Mouse (Mus musculus) lung, postnatal 36 days (tissue): ENCODE data around the gene Timm17a.
A peak's percentile ranks its signal among the peaks of the same experiment; 100 is the strongest.

Experiments used
- DNase-seq: peaks from one replicate; pipeline ENCODE4 v3.0.0; 2022; ENCODE audit warnings: mixed read lengths

Timm17a gene

DNA sequence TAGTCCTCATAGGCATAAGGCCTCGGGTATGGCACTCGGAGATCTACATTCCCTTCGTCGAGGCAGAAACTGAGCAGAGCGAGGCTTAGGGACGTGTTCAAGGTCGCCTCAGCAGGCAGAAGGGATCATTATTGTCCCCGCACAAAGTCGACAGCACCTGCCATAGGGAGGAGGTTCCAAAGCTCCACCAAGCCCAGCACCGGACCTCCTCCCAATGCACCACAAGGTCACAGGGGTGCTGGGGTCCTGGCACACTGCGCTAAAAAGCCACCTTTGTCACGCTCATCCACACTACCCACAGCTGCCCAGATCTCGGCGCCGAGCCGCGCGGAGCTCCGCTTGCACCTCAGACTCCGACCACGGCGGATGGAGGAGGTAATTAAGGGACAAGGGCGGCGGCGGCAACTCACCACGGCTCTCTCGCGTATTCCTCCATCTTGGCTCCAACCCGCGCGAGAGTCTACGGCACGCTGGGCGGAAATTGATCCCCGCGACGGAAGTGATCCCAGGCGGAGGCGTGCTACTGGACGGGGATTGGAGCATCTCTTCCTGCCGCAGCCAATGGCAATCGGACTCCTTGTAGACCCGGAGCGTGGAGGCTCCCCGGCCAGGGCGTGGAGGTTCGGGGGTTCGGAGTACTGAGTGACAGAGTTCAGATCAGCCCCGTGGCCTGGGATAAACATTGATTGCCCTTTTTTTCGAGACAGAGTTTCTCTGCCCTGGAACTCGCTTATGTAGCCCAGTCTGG is at the start of gene Timm17a:
TSS of gene Timm17a (minus strand) at position 495 of the 748 bp plus-strand sequence.
- peak; percentile 95 for DNase-seq

DNA sequence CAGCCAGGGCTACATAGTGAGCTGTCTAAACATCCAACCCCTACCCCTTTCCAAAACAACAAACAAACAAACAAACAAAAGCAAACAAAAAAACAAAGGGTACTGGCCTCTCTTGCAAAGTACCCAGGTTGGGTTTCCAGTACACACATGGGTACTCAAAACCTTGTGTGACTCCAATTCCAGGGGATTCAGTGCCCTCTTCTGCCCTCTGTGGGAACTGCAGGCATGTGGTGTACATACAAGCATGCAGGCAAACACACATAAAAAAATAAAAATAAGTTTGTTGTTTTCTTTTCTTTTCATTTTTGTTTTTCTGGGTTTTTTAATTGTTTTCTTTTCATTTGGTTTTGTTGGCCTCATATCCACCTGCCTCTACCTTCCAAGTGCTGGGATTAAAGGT is 48.5 kb upstream of the Timm17a start:
- no peak for DNase-seq

DNA sequence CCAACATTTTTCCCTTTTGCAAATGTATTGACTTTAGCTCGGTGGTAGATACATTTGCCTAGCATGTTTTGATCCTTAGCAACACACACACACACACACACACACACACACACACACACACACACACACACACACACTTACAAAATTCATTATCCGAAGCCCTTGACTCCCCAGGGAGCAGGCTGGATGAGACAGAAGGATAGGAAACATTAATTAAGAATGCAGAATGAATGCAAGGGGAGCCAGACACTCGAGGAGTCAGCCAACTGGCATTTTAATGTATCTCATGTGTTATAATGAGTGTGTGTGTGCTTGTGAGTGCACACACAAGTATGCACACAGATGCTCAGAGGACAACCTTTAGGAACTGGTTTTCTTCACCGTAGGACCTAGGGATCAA is 47.9 kb upstream of the Timm17a start:
- DNase-seq = no peak

DNA sequence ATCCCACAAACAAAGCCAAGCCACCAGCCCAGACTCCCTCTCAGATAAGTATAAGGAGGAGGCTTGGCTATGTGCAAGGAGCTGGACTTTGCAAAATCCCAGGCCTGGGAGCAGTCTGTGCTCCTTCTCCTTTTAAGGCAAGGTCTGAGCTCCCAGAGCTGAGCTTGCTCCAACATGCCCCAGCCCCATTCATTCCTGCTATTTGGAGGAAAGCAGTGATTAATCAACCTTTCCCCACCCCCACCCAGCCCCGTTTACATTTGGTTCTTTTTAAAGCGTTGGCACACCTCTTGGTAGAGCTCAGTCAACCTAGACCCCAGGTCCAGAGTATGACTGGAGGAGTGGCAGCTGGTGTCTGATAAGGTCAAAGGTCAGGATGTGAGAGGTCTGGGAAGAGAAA is 45.5 kb upstream of the Timm17a start:
- DNase-seq = no peak

DNA sequence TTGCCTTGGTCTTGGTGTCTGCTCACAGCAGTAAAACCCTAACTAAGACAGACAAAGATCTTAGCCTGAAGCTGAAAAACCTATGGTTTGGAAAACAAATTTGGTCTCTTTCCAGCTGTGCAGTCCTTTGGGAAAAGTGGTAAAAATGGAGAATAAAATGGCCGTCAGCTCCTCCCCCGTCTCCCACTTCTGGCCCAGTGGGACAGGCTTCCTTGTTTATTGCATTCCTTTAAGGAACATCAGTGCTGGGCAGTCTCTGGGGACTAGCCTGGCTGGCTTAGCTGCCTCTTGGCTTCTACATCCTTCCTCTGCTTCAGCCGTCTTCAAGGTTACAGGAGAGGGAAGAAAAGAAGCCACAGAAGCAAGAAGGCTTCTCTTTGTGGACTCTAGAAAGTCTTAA is 38.4 kb upstream of the Timm17a start:
- DNase-seq = peak; percentile 51

DNA sequence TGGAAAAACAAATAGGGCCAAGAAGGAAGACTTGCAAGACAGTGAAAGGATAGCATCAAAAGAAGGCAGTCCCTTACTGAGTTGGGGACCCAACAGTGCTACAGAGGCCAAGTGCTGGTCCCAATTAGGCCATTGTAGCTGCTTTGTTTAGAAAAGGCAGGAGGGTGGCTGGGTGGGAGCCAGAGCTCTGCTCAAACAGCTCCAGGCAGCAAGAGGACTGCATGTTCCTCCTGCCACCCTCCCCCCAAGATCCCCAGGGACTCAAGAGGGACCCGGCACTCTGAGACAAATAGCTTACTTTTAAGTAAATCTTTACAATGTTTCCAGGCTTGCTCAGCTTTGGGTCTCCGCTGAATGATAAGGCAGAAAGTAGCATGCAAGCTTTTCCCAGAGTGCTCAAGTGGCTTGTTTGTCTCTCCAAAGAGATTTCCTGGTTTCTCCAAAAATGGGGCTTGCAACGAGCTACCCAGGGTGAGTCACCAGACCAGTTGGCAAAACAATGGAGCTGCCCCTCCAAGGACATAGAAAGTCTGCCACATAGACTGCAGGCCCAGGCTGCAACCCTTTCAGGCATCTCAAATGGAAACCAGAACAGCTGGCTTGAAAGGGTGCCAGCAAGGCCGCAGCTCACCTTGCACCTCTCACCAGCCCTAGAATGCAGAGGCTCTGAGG is 34.1 kb upstream of the Timm17a start:
- DNase-seq = peak; percentile 71

DNA sequence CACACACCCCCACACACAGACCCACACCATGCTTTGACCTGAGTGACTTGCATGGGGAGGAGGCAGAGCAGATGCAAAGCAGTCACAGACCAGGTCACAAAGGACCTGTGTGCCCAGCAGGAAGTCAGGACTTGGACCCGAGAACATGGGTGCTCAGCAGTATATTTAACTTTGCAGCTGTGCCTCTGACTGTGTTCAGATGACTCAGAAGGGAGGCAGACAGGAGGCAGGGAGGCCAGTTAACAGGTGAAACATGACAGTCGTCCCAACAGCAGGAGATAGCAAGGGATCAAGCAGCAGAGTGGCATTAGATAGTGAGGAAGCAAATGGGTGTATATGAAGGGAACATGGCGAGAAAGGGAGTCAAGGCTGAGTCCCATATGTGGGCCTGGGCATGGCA is 33.3 kb upstream of the Timm17a start:
- no peak for DNase-seq

DNA sequence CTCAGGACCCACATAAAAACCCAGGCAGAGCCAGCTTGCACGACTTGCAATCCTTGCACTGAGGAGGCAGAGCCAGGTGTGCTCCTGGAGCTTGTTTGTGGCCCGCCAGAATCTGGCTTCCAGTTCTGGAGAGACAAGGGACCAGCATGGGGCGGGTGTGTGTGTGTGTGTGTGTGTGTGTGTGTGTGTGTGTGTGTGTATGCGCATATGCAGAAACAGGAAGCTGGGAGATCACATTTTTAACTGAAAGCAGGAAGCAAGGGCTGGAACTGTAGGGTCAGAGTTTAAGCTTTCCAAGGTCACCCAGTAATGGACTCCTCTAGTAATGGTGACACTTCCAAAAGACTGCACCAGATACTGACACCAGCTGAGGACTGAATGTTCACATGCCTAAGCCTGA is 30.4 kb upstream of the Timm17a start:
- DNase-seq = no peak

DNA sequence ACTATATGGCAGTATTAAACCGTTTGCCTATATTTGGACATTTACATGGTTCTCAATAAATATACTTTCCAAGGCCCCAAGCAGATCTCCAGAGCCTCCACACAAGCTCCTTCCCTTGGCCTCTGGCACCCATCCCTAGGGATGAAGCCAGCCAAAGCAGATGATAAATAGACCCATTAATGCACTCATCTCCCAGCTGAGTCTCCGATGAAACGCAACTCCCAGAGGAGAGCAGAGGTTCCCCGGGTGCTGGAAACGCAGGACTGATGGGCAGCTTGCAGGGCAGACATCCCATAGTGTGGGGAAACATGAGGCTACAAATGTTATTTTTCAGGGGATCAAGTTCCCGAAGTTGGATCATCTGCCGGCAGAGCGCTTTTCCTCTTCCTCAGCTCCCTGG is 28.4 kb upstream of the Timm17a start:
- DNase-seq = no peak

DNA sequence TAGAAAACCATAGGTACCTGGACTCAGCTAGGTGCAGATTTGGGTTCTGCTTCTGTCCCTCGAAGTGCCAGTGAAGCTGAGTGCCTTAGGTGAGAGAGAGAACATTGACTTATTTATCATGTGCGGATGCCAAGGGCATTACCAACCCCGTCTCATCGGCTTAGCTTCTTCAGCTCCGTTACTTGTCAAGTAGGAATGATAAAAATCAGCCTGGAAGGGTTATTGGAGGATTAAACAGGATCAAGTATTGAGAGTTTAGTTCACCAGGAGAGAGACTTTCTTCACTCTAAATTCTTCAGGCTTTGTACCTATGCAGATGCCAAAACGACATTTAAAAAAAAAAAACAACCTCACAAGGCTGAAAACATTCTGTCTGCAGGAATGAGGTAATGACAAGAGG is 17.0 kb upstream of the Timm17a start:
- no peak for DNase-seq

DNA sequence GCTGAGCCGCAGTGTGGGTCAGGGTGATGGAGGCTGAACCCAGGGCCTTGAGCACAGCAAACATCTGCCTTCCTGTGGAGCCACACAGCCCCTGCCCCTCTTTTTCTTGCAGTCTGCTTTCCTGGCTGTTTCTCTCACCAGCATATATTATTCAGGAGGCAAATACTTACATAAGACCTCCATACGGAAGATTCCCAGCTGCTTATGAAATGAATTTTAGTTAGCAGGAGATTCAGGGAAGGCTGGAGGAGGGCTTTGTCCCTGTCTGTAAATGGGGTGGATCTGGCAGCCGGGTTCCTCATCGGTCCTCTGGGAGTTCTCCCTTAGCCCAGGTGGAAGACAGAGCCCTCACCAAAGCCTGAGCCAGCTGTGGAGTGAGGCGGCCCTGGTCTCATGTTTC is 14.8 kb upstream of the Timm17a start:
- no peak for DNase-seq

DNA sequence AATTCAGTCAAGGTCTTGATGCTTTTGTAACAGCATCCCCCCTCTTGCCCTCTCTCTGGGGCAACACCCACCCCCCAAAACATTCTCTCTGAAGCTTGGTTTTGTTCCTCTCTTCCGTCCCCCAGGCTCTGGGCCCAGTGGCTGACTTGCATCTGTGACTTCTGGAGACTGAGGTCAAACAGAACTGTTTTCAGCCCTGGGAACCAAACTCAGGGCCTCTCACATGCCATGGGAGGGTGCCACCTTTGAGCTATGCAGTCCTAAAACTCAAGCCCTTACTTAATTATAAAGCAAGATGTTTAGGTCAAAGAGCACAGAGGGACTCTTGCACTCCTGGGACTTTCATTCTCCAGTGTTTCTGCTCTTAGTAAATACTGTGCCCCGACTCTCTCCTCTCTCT is 12.4 kb upstream of the Timm17a start:
- no peak for DNase-seq

DNA sequence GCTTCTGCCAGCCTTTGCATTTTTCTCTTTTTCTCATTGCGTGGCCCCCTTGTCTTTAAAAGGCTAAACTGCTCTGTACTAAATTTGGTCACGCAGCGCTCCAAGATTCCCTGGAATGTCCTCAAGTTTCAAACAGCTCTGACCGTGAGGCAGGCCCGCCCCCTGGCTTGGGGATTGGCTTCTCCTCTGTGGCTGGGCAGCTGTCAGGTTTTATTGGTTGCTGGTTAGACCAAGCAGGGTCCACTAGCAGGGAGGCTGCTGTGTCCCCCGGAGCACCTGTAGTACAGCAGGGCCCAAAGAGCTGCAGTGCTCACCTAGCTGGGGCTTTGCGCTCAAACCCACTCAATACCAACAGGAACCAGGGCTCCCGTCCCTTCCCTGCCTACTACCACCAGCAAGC is 11.0 kb upstream of the Timm17a start, which contains the start of gene Lmod1:
TSS of gene Lmod1 (plus strand) at position 237 of the 400 bp plus-strand sequence.
- peak; percentile 74 for DNase-seq

DNA sequence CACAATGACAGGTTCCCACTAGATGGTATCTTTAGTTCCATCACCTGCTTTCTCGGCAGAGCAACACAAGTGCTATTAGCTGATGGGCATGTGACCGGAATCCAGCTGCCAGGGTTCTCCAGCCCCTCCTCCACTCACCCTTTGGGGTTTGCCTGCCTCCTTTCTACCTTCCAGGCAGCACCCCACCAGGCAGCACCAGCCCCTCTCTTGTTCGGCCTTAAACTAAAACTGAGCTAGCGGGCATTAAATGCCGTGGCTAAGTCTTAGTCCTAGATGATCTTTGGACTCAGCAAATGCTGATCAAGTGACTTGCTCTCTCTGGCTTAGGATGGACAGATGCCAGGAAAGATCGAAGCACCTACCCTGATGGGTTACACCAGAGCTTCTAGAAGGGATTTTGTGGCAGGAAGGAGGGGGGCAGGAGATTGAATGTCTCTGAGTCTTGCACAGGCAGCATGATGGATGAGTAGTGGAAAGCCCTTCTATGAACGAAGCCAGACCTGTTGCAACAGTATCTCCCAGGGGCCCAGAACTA is 9.9 kb upstream of the Timm17a start:
- no peak for DNase-seq

DNA sequence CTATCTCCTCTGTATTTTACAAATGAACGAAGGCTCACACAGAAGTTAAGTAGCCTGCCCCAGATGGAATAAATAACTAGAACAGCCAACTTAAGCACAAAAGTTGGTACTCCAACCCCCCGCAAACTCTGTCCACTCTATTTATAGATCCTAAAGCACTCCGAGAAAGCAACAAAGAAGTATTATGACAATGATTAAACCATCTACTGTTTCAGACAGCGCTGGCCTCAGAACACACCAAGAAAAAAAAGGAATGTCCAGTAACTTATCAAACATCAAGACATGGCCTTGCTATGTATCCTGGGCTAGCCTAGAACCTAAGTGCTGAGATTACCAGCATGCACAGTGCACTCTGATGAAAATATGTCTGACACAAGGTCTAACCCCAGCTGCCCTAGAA is 1.4 kb downstream of the Timm17a start:
- DNase-seq = no peak

DNA sequence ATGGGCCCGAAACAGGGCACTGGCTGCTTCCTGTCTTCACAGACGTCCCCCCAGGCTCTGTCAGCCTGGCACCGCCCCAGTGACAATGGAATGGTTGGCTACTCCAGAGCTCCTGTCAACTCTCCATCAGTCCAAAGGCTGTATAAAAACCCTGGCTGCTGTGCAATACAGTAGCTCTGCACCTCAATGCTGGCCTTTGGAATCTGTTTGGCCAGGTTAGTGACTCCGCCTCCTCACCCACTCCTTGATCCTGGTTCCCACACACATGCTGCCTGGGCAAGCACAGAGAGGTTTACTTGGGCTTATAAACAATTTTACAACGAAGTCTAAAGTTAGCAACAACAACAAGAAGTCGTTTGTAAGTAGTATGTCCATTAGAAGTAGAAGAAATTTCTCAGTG is 2.2 kb downstream of the Timm17a start:
- DNase-seq = no peak

DNA sequence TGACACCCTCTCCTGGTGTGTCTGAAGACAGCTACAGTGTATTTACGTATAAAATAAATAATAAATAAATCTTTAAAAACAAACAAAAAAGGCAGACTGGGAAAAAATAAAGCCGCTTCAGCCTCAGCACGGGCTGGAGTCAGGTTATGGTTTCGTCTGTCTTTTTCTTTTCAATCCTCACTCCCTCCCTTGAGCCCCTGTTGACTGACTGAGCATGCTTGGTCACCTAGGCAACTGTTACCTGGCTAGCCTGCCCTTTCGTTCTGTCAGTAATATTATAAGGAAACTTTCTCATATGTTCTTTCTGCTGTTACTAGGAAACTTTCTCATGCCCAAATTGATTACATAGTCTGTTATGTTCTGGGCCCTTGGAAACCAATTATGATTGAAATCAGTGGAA is 22.7 kb downstream of the Timm17a start:
- DNase-seq = no peak

DNA sequence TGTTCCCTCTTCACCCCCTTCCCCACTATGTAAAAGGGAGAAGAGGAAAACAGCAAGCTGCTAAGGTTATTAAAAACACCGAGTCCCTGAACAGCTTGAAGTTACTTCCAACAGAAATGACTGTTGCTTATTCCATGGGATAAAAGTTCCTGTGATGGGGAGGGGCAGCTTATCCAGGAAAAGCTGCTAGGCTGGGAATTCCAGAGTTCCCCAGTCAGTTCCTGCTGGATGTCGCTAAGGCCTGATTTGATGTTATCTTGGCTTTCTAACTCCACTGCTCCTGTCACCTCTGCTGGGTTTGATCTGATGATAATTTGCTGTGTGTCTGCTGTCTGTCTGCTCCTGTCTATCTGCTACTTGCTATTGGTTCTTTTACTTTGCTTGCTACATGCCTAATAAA is 27.3 kb downstream of the Timm17a start:
- peak; percentile 35 for DNase-seq

DNA sequence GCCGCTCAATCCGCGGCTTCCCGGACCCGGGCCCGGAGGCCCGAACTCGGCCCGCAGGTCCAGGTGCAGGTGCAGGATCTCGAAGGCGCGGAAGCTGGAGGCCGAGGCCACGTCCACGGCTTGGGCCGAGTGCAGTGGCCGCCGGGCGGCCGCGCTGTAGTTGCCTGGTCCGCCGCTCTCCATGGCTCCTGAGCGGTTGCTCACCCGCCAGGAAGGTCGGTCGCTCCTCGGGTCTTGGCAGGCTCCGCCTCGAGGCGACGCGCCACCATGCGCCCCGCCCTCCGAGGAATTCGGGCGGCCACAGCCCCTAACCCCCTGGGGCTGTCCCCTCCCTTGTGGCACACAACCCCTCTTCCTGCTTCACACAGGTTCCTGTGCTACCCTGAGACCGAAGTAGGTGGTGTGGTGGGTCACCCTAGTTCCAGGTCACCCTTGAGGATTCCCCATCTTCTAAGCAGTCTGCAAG is 29.7 kb downstream of the Timm17a start, which contains the start of gene Rnpep:
TSS of gene Rnpep (minus strand) at position 259 of the 466 bp plus-strand sequence.
- DNase-seq = peak; percentile 74

DNA sequence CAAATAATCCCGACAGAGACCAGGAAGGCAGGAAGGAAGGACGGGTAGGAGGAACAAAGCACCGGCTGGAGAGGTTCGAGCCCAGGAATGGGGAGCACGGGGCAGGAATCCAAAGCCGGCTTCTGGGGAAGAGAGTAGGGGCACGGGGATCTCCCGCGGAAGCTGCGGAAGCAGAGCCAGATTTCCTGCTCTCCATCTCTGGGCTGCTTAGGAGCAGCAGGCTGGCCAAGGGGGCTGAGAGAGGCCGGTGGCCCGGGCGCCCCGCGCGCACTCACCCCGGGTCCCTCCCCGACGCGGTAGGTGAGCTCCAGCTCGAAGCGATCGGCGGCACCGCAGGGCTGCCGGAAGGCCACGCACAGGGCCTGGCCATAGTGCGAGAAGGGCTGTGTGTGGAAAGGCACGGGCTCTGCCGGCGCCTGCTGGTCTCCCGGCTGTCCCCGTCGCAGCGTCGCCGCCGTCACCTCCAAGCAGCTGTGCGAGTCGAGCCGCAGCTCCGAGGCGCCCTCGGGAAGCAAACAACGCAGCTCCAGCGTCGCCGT is 30.2 kb downstream of the Timm17a start:
- peak; percentile 21 for DNase-seq

DNA sequence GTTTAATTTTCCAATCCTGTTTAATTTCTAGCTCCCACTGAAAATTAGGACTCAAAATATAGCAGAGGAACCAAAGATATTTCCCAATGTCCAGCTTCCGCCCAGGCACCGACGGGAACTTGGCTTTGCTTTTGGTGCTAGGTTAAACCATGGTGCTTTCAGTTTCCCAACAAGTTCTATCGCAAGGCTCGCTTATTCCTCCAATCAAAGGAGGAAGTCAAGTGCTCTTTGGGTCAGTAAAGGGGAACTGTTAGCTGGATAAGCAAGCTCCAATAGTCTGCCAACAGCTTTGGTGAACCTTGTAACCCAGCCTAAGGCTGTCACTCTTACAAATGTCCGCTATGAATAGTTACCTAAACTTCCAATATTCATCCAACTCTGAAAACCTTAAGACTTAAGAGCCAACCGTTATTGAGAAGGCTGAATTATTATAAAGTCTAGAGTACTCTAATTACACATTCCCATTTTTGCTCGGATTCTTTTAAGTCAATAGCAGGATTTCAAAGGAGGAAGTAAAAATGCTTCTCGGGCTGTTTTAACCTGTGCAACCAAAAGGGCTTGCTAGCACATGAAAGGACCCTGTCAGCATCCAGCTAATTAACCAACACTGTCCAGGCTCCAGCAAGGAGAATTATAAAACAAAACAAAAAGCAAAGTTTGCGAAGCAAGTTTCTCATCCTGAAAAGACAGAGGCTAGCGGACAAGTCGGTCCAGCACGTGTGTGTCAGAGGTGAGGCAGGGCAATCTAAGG is 30.9 kb downstream of the Timm17a start:
- DNase-seq = peak; percentile 82

DNA sequence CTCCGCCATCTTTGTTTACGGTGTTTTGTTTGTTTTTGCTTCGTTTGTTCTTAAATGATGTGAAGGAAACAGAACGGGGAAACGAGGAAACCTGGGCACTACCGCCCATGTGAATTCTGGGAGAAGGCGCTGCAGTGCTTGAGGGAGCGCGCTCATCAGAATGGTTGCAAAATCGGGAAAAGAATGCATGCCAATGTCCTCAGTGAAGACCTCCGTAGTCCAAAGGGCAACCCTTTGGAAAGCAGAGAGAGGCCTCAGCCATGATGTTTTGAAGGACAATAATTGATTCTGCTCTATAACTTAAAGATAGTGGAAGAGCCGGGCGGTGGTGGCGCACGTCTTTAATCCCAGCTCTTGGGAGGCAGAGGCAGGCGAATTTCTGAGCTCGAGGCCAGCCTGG is 31.7 kb downstream of the Timm17a start:
- DNase-seq = no peak

DNA sequence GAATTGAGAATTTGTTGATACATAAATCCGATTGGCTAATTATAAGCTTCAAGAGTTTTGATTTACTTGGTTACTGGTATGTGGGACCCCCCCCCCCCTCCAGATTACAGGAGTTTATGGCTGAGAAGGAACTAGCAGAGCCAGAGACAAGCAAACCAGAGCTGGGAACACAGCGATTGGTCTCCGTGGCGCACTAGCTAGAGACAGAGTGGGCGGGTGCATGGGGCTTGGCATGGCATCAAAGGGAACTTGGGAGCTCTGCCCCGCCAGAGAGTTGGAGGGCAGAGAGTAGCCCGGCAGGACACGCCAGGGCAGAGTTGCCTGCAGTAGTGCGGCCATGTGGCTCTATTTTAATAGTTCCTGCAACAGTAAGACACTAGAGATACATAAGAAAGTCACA is 32.9 kb downstream of the Timm17a start:
- DNase-seq = peak; percentile 91
